Mouse (Mus musculus) liver, adult 2 months (tissue): Measurements from ENCODE around the gene Med27.

Experiments used
- CTCF ChIP-seq: fragments of 200-500 bp; IDR thresholded peaks from 2 replicates; pipeline ENCODE4 v1.5.1; 2011; ENCODE audit warnings: low read depth, low read length, control low read depth
- POLR2A ChIP-seq: fragments of 200-500 bp; IDR thresholded peaks from 2 replicates; pipeline ENCODE4 v1.6.1; 2011; ENCODE audit warnings: low read length, control low read depth; ENCODE audit not compliant: insufficient read depth; ENCODE audit errors: extremely low read depth

GRCm38 (mm10) chr2:29571921-29572700 lies 225.5 kb downstream of the Med27 start:
- TF ChIP-seq CTCF = no peak
- TF ChIP-seq POLR2A = no peak
